Mouse (Mus musculus) liver, postnatal 0 days (tissue): ENCODE results near the gene Lrrc59.

ENCODE experiments used
- CTCF ChIP-seq: sonication (generic); IDR thresholded peaks from 2 replicates; pipeline ENCODE4 v1.5.1; 2016; ENCODE audit warnings: antibody characterized with exemption, low read depth
- EP300 ChIP-seq: IDR thresholded peaks from 2 replicates; pipeline ENCODE4 v1.6.1; 2016; ENCODE audit warnings: antibody characterized with exemption, low read depth, mild to moderate bottlenecking

GRCm38 (mm10) chr11:94676754-94677606, 47.4 kb downstream of the Lrrc59 start, which contains the start of gene Xylt2:
- no peak for TF ChIP-seq CTCF
- TF ChIP-seq EP300 = no peak
